Comparison of ENCODE assay signal across 15 mouse cellular contexts in the genomic region with DNA sequence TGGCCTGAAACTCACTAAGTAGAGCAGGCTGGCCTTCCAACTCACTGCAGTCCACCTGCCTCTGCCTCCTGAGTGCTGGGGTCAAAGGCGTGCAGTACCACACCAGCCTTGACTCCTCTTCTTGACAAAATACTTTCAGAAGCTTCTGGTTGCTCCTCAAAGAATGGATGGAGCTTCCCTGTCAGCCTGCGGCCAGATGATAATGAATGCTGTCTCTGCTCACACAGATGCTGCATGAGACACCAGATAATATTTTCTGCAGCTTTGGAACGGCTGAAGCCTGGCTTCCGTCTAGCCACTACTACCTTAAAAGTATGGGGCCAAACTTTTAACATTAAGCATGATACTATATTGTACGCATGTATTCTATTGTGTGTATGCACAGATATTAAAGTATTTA. TPM values are rescaled to one million over a fixed set of nuclear protein-coding genes. Genes with fewer than 3 reads are reported as not detected.
A peak's percentile ranks its signal among the peaks of the same experiment; 100 is the strongest.
DNase-seq lines count a peak whose midpoint lies in the region; ATAC-seq and TF ChIP-seq lines count a peak whose summit lies in the region.
"Had no signal": no experiment of that assay in that cellular context is flagged by ENCODE, and none has a peak within 500 bp of the region (broad histone marks: within the 10 kb centered on the region; RNA-seq: fewer than 3 reads in every experiment).

No protein-coding gene starts in this region.

- ATAC-seq in lung, embryonic 14.5 days (ENCODE audit: insufficient read depth) = no peak; the same call in 1 of the 2 replicates
- ATAC-seq in erythroid progenitor cell, adult 5-6 weeks (replicated peaks; ENCODE audit: low FRiP score, poor library complexity, severe bottlenecking) = peak; percentile 76

- H3K4me3 ChIP-seq in lung, embryonic 14.5 days (ENCODE audit: low read depth, low read length) = no peak overlapping the region
- H3K4me3 ChIP-seq in megakaryocyte, embryonic 14.5 days (replicated peaks) = peak overlapping the region; percentile 71
- H3K4me3 ChIP-seq: embryonic facial prominence, embryonic 15.5 days; hindbrain, embryonic 12.5 days had no signal

- no peak overlapping the region for H3K9ac ChIP-seq in lung, embryonic 14.5 days
- H3K9ac ChIP-seq: embryonic facial prominence, embryonic 15.5 days; hindbrain, embryonic 12.5 days had no signal

- H3K36me3 ChIP-seq in lung, embryonic 14.5 days (ENCODE audit: insufficient read depth) = no peaks in the 10 kb centered on the region
- H3K36me3 ChIP-seq in megakaryocyte, embryonic 14.5 days (replicated peaks; ENCODE audit: low read length) = no peaks in the 10 kb centered on the region
- H3K36me3 ChIP-seq: embryonic facial prominence, embryonic 15.5 days; hindbrain, embryonic 12.5 days had no signal

- H3K27me3 ChIP-seq in lung, embryonic 14.5 days (ENCODE audit: insufficient read depth, low read length) = no peaks in the 10 kb centered on the region
- H3K27me3 ChIP-seq in megakaryocyte, embryonic 14.5 days (replicated peaks) = no peaks in the 10 kb centered on the region
- H3K27me3 ChIP-seq: embryonic facial prominence, embryonic 15.5 days; hindbrain, embryonic 12.5 days had no signal

- no peak for TF ChIP-seq CTCF in lung, embryonic 14.5 days (IDR thresholded peaks at IDR 0.05; ENCODE audit: low read depth)

- no peak for DNase-seq in lung, embryonic 14.5 days
- DNase-seq in lung, postnatal 10 days = no peak
- peak; percentile 77 for DNase-seq in c-Kit-negative CD71-positive TER-119-positive erythroid progenitor cells, embryonic 14.5 days (ENCODE audit: low read depth, low spot score)
- no peak for DNase-seq in adrenal gland, adult 18-20 months (ENCODE audit: low spot score in 2 of 2)
- no peak for DNase-seq in gastrocnemius, postnatal 4 days (ENCODE audit: low spot score in 2 of 2)
- DNase-seq: adrenal gland, postnatal 10 days; cerebellum, adult 11 months; kidney, adult 9 months; layer of hippocampus, adult 9-11 months; left cerebral cortex, postnatal 4 days; midbrain, embryonic 14.5 days had no signal

- no peaks in the 10 kb centered on the region for H3K9me3 ChIP-seq in lung, embryonic 14.5 days (ENCODE audit: low read depth, low read length)
- peaks cover 2% of the 10 kb centered on the region; the same call in 1 of the 2 replicates for H3K9me3 ChIP-seq in megakaryocyte, embryonic 14.5 days
- H3K9me3 ChIP-seq: embryonic facial prominence, embryonic 15.5 days; hindbrain, embryonic 12.5 days had no signal

- no peaks in the 10 kb centered on the region for H3K4me1 ChIP-seq in lung, embryonic 14.5 days (ENCODE audit: insufficient read depth)
- H3K4me1 ChIP-seq in megakaryocyte, embryonic 14.5 days = peaks cover 78% of the 10 kb centered on the region
- H3K4me1 ChIP-seq: embryonic facial prominence, embryonic 15.5 days; hindbrain, embryonic 12.5 days had no signal

- peak overlapping the region; percentile 36; the same call in 1 of the 2 replicates for H3K27ac ChIP-seq in lung, embryonic 14.5 days (ENCODE audit: low read depth)
- H3K27ac ChIP-seq: embryonic facial prominence, embryonic 15.5 days; hindbrain, embryonic 12.5 days had no signal

- 86% methylated on average over 5 of the region's 5 CpGs for WGBS in lung, embryonic 14.5 days

- H3K4me2 ChIP-seq in lung, embryonic 14.5 days = no peak overlapping the region
- H3K4me2 ChIP-seq: embryonic facial prominence, embryonic 15.5 days; hindbrain, embryonic 12.5 days had no signal

RNA-seq across cellular contexts. Expression of gene Hemgn, which starts 2.6 kb away (rescaled TPM):
- 0.55 and 0.74 TPM in 2 replicates for polyA plus RNA-seq in lung, embryonic 14.5 days (2014; fragmentation: Nextera tagmentation; extraction: Ambion mirVana)
- 1,402 and 1,484 TPM in 2 replicates for total RNA-seq in erythroid progenitor cell, adult 5-6 weeks (2015; ENCODE audit: low replicate concordance)
- total RNA-seq in erythroid progenitor cell, adult 5-6 weeks (2017; ENCODE audit: low replicate concordance) = 1,540 and 1,607 TPM in 2 replicates
- polyA plus RNA-seq in megakaryocyte, embryonic 14.5 days (2012; ENCODE audit: insufficient read depth, low replicate concordance) = 5.5 and 13.1 TPM in 2 replicates
- total RNA-seq in adrenal gland, adult 18-20 months (2021) = not detected
- total RNA-seq in gastrocnemius, postnatal 4 days (2021) = under 1 TPM in 1 of 2 experiments, not detected in 1; 0.54 TPM
- total RNA-seq: left cerebral cortex, postnatal 4 days had no signal

RNA-seq across cellular contexts. Expression of gene Trmo, which starts 21.4 kb away (rescaled TPM):
- polyA plus RNA-seq in lung, embryonic 14.5 days (2014; fragmentation: Nextera tagmentation; extraction: Ambion mirVana) = 9.2 and 9.4 TPM in 2 replicates
- total RNA-seq in erythroid progenitor cell, adult 5-6 weeks (2015; ENCODE audit: low replicate concordance) = 89.0 and 90.1 TPM in 2 replicates
- 49.6 and 97.9 TPM in 2 replicates for total RNA-seq in erythroid progenitor cell, adult 5-6 weeks (2017; ENCODE audit: low replicate concordance)
- polyA plus RNA-seq in megakaryocyte, embryonic 14.5 days (2012; ENCODE audit: insufficient read depth, low replicate concordance) = 1.5 and 3.7 TPM in 2 replicates
- total RNA-seq in adrenal gland, adult 18-20 months (2021) = 1 to 10 TPM; 5.5 to 6.6 TPM
- total RNA-seq in gastrocnemius, postnatal 4 days (2021) = 1 to 10 TPM; 3.9 to 4.1 TPM

RNA-seq across cellular contexts. Expression of gene Anp32b, which starts 40.0 kb away (rescaled TPM):
- 315 and 330 TPM in 2 replicates for polyA plus RNA-seq in lung, embryonic 14.5 days (2014; fragmentation: Nextera tagmentation; extraction: Ambion mirVana)
- total RNA-seq in erythroid progenitor cell, adult 5-6 weeks (2015; ENCODE audit: low replicate concordance) = 1,527 and 1,581 TPM in 2 replicates
- total RNA-seq in erythroid progenitor cell, adult 5-6 weeks (2017; ENCODE audit: low replicate concordance) = 312 and 462 TPM in 2 replicates
- polyA plus RNA-seq in megakaryocyte, embryonic 14.5 days (2012; ENCODE audit: insufficient read depth, low replicate concordance) = 638 and 1,212 TPM in 2 replicates
- 100 to 1,000 TPM in 1 of 2 experiments, 10 to 100 TPM in 1; 90.3 to 111 TPM for total RNA-seq in adrenal gland, adult 18-20 months (2021)
- 100 to 1,000 TPM; 121 to 131 TPM for total RNA-seq in gastrocnemius, postnatal 4 days (2021)

Comparison
In these comparisons a context has a peak if more than half of its experiments do, and no peak if none do; other contexts are left out.
1. RNA of gene Hemgn, which starts 2.6 kb away (total RNA-seq): 1,402 to 1,607 TPM in erythroid progenitor cell, adult 5-6 weeks; 0.54 TPM in gastrocnemius, postnatal 4 days and not detected in adrenal gland, adult 18-20 months; every median in the first group is over 100 times any median in the second.
2. RNA of gene Trmo, which starts 21.4 kb away (total RNA-seq): 49.6 to 97.9 TPM in erythroid progenitor cell, adult 5-6 weeks; 5.5 to 6.6 TPM in adrenal gland, adult 18-20 months and 3.9 to 4.1 TPM in gastrocnemius, postnatal 4 days; every median in the first group is over 4 times any median in the second.